Mouse (Mus musculus): ENCODE results near the gene Col16a1. TPM values are rescaled to one million over a fixed set of nuclear protein-coding genes. Genes with fewer than 3 reads are reported as not detected.

The Col16a1 gene
- polyA plus RNA-seq, 1 experiment from 2014 or later, result 30.4 TPM

GRCm38 (mm10) chr4:130109666-130110065, 62.0 kb downstream of the Col16a1 start:
- Histone ChIP-seq H3K9ac (no peak overlapping the region), H3K27me3 (replicated peaks) (0 out of 2 replicates have a peak, but pooled peaks cover 5% of the 10 kb centered on the region), H3K9me3 (no peaks in the 10 kb centered on the region), H3K4me3 (no peak overlapping the region), H3K27ac (replicated peaks) (no peak overlapping the region), H3K4me2 (no peak overlapping the region), H3K4me1 (peaks cover 19% of the 10 kb centered on the region), H3K36me3 (peaks cover 12% of the 10 kb centered on the region)
- WGBS, result 88% methylated on average over 9 of the region's 9 CpGs
- ATAC-seq (ENCODE audit: extremely low read depth, insufficient number of reproducible peaks, low FRiP score, low TSS enrichment), result no peak

GRCm38 (mm10) chr4:130110091-130110490, 62.5 kb downstream of the Col16a1 start:
- Histone ChIP-seq H3K36me3 (peaks cover 17% of the 10 kb centered on the region), H3K4me2 (no peak overlapping the region), H3K27ac (replicated peaks) (no peak overlapping the region), H3K9ac (no peak overlapping the region), H3K27me3 (replicated peaks) (0 out of 2 replicates have a peak, but pooled peaks cover 5% of the 10 kb centered on the region), H3K4me1 (peaks cover 19% of the 10 kb centered on the region), H3K9me3 (no peaks in the 10 kb centered on the region), H3K4me3 (no peak overlapping the region)
- ATAC-seq (ENCODE audit: extremely low read depth, insufficient number of reproducible peaks, low FRiP score, low TSS enrichment), result no peak
- 83% methylated on average over 7 of the region's 7 CpGs for WGBS

GRCm38 (mm10) chr4:130112299-130112698, 64.7 kb downstream of the Col16a1 start:
- Histone ChIP-seq H3K4me1 (peaks cover 19% of the 10 kb centered on the region), H3K27me3 (replicated peaks) (no peaks in the 10 kb centered on the region), H3K9ac (no peak overlapping the region), H3K4me2 (no peak overlapping the region), H3K36me3 (peaks cover 33% of the 10 kb centered on the region), H3K4me3 (no peak overlapping the region), H3K9me3 (no peaks in the 10 kb centered on the region), H3K27ac (replicated peaks) (no peak overlapping the region)
- 77% methylated on average over 7 of the region's 7 CpGs for WGBS
- ATAC-seq (ENCODE audit: extremely low read depth, insufficient number of reproducible peaks, low FRiP score, low TSS enrichment), result no peak

- 100% methylated on average over 1 of the region's 1 CpGs for WGBS
Measured at GRCm38 (mm10) chr4:130112732-130113131, 65.1 kb downstream of the Col16a1 start.

GRCm38 (mm10) chr4:130120752-130121151, 73.1 kb downstream of the Col16a1 start:
- 47% methylated on average over 4 of the region's 4 CpGs for WGBS
- Histone ChIP-seq H3K27me3 (replicated peaks) (no peaks in the 10 kb centered on the region), H3K4me1 (peaks cover 7% of the 10 kb centered on the region; the same call in 1 of the 2 replicates), H3K4me2 (no peak overlapping the region), H3K9ac (no peak overlapping the region), H3K36me3 (peaks cover 69% of the 10 kb centered on the region), H3K9me3 (0 out of 2 replicates have a peak, but pooled peaks cover 5% of the 10 kb centered on the region), H3K4me3 (no peak overlapping the region), H3K27ac (replicated peaks) (no peak overlapping the region)
- ATAC-seq (ENCODE audit: extremely low read depth, insufficient number of reproducible peaks, low FRiP score, low TSS enrichment), result no peak

More at GRCm38 (mm10) chr4:130112732-130113131, 65.1 kb downstream of the Col16a1 start:
- Histone ChIP-seq H3K9ac (no peak overlapping the region), H3K4me1 (peaks cover 19% of the 10 kb centered on the region), H3K4me3 (no peak overlapping the region), H3K27me3 (replicated peaks) (no peaks in the 10 kb centered on the region), H3K27ac (replicated peaks) (no peak overlapping the region), H3K9me3 (0 out of 2 replicates have a peak, but pooled peaks cover 2% of the 10 kb centered on the region), H3K4me2 (no peak overlapping the region), H3K36me3 (peaks cover 37% of the 10 kb centered on the region)
- ATAC-seq (ENCODE audit: extremely low read depth, insufficient number of reproducible peaks, low FRiP score, low TSS enrichment), result no peak

- no peak overlapping the region for H3K4me2 ChIP-seq
- H3K36me3 ChIP-seq, result peaks cover 70% of the 10 kb centered on the region
- H3K4me1 ChIP-seq, result peaks cover 7% of the 10 kb centered on the region; the same call in 1 of the 2 replicates
- no peaks in the 10 kb centered on the region for H3K27me3 ChIP-seq (replicated peaks)
- no peak for ATAC-seq (ENCODE audit: extremely low read depth, insufficient number of reproducible peaks, low FRiP score, low TSS enrichment)
- 73% methylated on average over 8 of the region's 8 CpGs for WGBS
- no peak overlapping the region for H3K9ac ChIP-seq
- no peak overlapping the region for H3K4me3 ChIP-seq
- H3K27ac ChIP-seq (replicated peaks), result no peak overlapping the region
- H3K9me3 ChIP-seq, result 0 out of 2 replicates have a peak, but pooled peaks cover 5% of the 10 kb centered on the region
Measured at GRCm38 (mm10) chr4:130121560-130121959, 73.9 kb downstream of the Col16a1 start.

- Histone ChIP-seq H3K27me3 (replicated peaks) (no peaks in the 10 kb centered on the region), H3K9ac (no peak overlapping the region), H3K9me3 (no peaks in the 10 kb centered on the region), H3K4me1 (peaks cover 7% of the 10 kb centered on the region; the same call in 1 of the 2 replicates), H3K4me3 (no peak overlapping the region), H3K27ac (replicated peaks) (no peak overlapping the region), H3K36me3 (peaks cover 75% of the 10 kb centered on the region), H3K4me2 (no peak overlapping the region)
- no peak for ATAC-seq (ENCODE audit: extremely low read depth, insufficient number of reproducible peaks, low FRiP score, low TSS enrichment)
- 89% methylated on average over 5 of the region's 5 CpGs for WGBS
Measured at GRCm38 (mm10) chr4:130123020-130123419, 75.4 kb downstream of the Col16a1 start.

GRCm38 (mm10) chr4:130124110-130124509, 76.5 kb downstream of the Col16a1 start:
- ATAC-seq (ENCODE audit: extremely low read depth, insufficient number of reproducible peaks, low FRiP score, low TSS enrichment), result no peak
- peaks cover 13% of the 10 kb centered on the region for H3K4me1 ChIP-seq
- H3K27ac ChIP-seq (replicated peaks), result no peak overlapping the region
- no peak overlapping the region for H3K4me3 ChIP-seq
- no peaks in the 10 kb centered on the region for H3K27me3 ChIP-seq (replicated peaks)
- 86% methylated on average over 4 of the region's 4 CpGs for WGBS
- H3K9ac ChIP-seq, result no peak overlapping the region
- peaks cover 79% of the 10 kb centered on the region for H3K36me3 ChIP-seq
- no peaks in the 10 kb centered on the region for H3K9me3 ChIP-seq
- H3K4me2 ChIP-seq, result no peak overlapping the region

- Histone ChIP-seq H3K27me3 (replicated peaks) (no peaks in the 10 kb centered on the region), H3K4me1 (peaks cover 17% of the 10 kb centered on the region), H3K9me3 (no peaks in the 10 kb centered on the region), H3K4me3 (no peak overlapping the region), H3K4me2 (no peak overlapping the region), H3K36me3 (peaks cover 79% of the 10 kb centered on the region), H3K27ac (replicated peaks) (no peak overlapping the region), H3K9ac (no peak overlapping the region)
- no peak for ATAC-seq (ENCODE audit: extremely low read depth, insufficient number of reproducible peaks, low FRiP score, low TSS enrichment)
- 76% methylated on average over 6 of the region's 6 CpGs for WGBS
Measured at GRCm38 (mm10) chr4:130125164-130125563, 77.5 kb downstream of the Col16a1 start.

- Histone ChIP-seq H3K4me1 (peaks cover 15% of the 10 kb centered on the region), H3K4me3 (no peak overlapping the region), H3K9me3 (no peaks in the 10 kb centered on the region), H3K4me2 (no peak overlapping the region), H3K27me3 (replicated peaks) (no peaks in the 10 kb centered on the region), H3K36me3 (peaks cover 77% of the 10 kb centered on the region), H3K27ac (replicated peaks) (no peak overlapping the region), H3K9ac (no peak overlapping the region)
- no peak for ATAC-seq (ENCODE audit: extremely low read depth, insufficient number of reproducible peaks, low FRiP score, low TSS enrichment)
- WGBS, result 69% methylated on average over 5 of the region's 5 CpGs
Measured at GRCm38 (mm10) chr4:130125935-130126334, 78.3 kb downstream of the Col16a1 start.

- Histone ChIP-seq H3K4me1 (peaks cover 22% of the 10 kb centered on the region), H3K4me2 (no peak overlapping the region), H3K9ac (no peak overlapping the region), H3K4me3 (no peak overlapping the region), H3K36me3 (peaks cover 47% of the 10 kb centered on the region), H3K27ac (replicated peaks) (no peak overlapping the region), H3K27me3 (replicated peaks) (peaks cover 16% of the 10 kb centered on the region; the same call in 1 of the 2 replicates), H3K9me3 (no peaks in the 10 kb centered on the region)
- 67% methylated on average over 5 of the region's 5 CpGs for WGBS
- ATAC-seq (ENCODE audit: extremely low read depth, insufficient number of reproducible peaks, low FRiP score, low TSS enrichment), result no peak
Measured at GRCm38 (mm10) chr4:130128907-130129306, 81.3 kb downstream of the Col16a1 start.

GRCm38 (mm10) chr4:130130082-130130481, 82.4 kb downstream of the Col16a1 start:
- Histone ChIP-seq H3K36me3 (peaks cover 35% of the 10 kb centered on the region), H3K27me3 (replicated peaks) (peaks cover 24% of the 10 kb centered on the region; the same call in 1 of the 2 replicates), H3K9ac (no peak overlapping the region), H3K4me2 (no peak overlapping the region), H3K4me1 (peaks cover 25% of the 10 kb centered on the region), H3K9me3 (no peaks in the 10 kb centered on the region), H3K4me3 (no peak overlapping the region), H3K27ac (replicated peaks) (no peak overlapping the region)
- WGBS, result 77% methylated on average over 10 of the region's 10 CpGs
- ATAC-seq (ENCODE audit: extremely low read depth, insufficient number of reproducible peaks, low FRiP score, low TSS enrichment), result no peak
